Mouse (Mus musculus): ENCODE measurements around the gene Fut8. TPM values are rescaled to one million over a fixed set of nuclear protein-coding genes. Genes with fewer than 3 reads are reported as not detected.

Gene Fut8
- polyA plus RNA-seq, 1 experiment from 2014 or later: 25.8 TPM

DNA sequence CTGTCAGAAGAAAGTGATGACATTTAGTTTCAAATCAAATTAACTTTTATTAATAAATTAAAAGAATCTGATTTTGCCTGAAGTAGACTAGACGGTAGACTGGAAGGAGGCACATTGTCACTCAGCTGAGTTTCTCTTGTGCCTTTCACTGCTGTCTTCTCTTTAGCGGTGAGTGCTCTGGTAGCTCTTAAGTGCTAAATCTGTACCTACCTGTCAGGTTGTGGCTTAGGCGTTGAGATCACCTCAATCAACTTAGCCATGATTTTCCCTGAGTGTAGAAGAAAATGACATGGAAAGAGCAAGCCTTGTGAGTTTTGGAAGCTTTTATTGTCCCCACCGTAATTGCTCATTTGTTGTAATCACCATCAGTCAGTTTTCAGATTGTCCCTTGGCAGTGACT is 59.2 kb downstream of the Fut8 start:
- no peaks in the 10 kb centered on the region for H3K36me3 ChIP-seq
- no peak overlapping the region for H3K27ac ChIP-seq
- H3K4me3 ChIP-seq: no peak overlapping the region
- 89% methylated on average over 4 of the region's 4 CpGs for WGBS
- H3K4me1 ChIP-seq (replicated peaks): no peaks in the 10 kb centered on the region
- no peaks in the 10 kb centered on the region for H3K9me3 ChIP-seq
- H3K27me3 ChIP-seq (ENCODE audit: insufficient read depth, poor library complexity, severe bottlenecking): no peaks in the 10 kb centered on the region
- no peak for DNase-seq (ENCODE audit: low spot score)

DNA sequence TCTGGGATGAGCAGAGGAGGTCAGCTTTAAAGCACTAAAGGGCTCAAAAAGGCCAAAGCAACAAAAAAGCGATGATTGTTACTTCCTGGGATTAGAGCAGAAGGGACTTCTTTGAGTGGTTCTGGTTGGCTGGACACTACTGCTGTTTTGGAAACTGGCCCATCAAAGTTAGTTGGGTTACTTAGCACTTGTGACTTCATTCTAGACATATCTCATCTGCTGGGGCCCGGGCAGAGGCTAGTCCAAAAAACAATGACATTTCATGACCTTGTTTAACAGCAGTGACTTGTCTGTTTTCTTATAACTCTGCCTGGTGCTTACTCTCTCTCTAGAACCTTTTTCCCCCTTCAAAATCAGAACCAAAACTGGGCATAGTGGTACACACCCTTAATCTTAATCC is 59.9 kb downstream of the Fut8 start:
- WGBS: 82% methylated on average over 2 of the region's 2 CpGs
- H3K4me1 ChIP-seq (replicated peaks): no peaks in the 10 kb centered on the region
- no peak overlapping the region for H3K27ac ChIP-seq
- no peak overlapping the region for H3K4me3 ChIP-seq
- no peaks in the 10 kb centered on the region for H3K9me3 ChIP-seq
- H3K27me3 ChIP-seq (ENCODE audit: insufficient read depth, poor library complexity, severe bottlenecking): no peaks in the 10 kb centered on the region
- DNase-seq (ENCODE audit: low spot score): no peak
- H3K36me3 ChIP-seq: no peaks in the 10 kb centered on the region

DNA sequence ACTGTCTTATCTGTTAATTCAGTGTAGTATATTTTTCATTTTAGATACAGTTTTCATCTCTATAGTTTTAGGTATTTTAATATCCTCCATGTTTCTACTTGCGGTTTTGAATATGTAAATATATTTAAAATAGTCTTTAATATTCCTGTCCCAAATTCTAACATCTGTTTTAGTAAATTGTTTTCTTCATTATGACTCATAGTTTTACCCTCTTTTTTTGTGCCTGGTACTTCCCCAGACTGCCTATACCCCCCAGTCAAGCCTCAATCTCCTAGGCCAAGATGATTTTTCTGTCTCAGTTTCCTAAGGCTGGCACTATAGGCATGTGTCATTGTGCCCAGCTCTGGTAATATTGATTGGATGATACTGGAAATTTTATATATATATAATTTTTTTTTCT is 64.1 kb downstream of the Fut8 start:
- H3K27ac ChIP-seq: no peak overlapping the region
- H3K4me3 ChIP-seq: no peak overlapping the region
- WGBS: 98% methylated on average over 1 of the region's 1 CpGs
- no peaks in the 10 kb centered on the region for H3K4me1 ChIP-seq (replicated peaks)
- H3K27me3 ChIP-seq (ENCODE audit: insufficient read depth, poor library complexity, severe bottlenecking): no peaks in the 10 kb centered on the region
- H3K9me3 ChIP-seq: no peaks in the 10 kb centered on the region
- H3K36me3 ChIP-seq: no peaks in the 10 kb centered on the region
- DNase-seq (ENCODE audit: low spot score): no peak

DNA sequence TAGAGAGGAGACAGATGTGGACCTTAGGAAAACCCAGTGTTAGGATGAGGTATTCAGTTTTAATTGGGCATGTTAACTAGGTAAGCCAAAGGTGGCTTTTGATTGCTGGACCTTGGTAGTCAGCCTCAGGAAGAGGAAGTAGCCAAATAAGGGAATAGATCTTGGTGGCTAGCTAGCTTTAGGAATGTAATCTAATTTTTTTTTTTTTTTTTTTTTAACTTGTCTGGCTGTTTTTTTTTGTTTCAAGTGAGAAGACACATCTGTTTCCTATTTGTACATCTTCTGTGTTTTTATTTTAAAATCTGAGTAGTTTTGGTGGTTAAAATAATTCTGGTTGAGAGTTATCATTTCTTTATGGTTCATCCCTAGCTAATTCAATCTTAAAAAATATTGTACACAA is 65.4 kb downstream of the Fut8 start:
- H3K4me1 ChIP-seq (replicated peaks): no peaks in the 10 kb centered on the region
- H3K4me3 ChIP-seq: no peak overlapping the region
- no peaks in the 10 kb centered on the region for H3K9me3 ChIP-seq
- no peak for DNase-seq (ENCODE audit: low spot score)
- H3K36me3 ChIP-seq: no peaks in the 10 kb centered on the region
- no peak overlapping the region for H3K27ac ChIP-seq
- no peaks in the 10 kb centered on the region for H3K27me3 ChIP-seq (ENCODE audit: insufficient read depth, poor library complexity, severe bottlenecking)

DNA sequence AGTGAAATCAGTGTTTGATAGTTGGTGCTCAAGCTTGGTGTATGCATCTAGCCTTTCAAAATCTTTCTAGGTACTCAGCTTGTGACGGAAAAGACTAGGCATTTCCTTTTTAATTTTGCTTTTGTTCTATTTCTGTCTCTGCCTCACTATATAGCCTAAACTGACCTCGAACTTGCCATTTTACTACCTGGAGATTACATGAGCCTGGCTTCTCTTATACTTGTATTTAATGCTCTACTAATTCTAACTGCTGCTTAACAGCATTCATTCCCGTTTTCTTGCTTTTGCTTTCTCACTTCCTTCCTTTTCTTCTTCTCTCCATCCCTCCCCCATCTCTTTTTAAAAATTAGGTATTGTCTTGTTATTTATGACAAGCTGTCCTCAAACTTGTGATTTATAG is 67.6 kb downstream of the Fut8 start:
- Histone ChIP-seq H3K36me3 (no peaks in the 10 kb centered on the region), H3K4me3 (no peak overlapping the region), H3K4me1 (replicated peaks) (no peaks in the 10 kb centered on the region), H3K9me3 (no peaks in the 10 kb centered on the region), H3K27me3 (ENCODE audit: insufficient read depth, poor library complexity, severe bottlenecking) (no peaks in the 10 kb centered on the region), H3K27ac (no peak overlapping the region)
- no peak for DNase-seq (ENCODE audit: low spot score)
- 89% methylated on average over 3 of the region's 3 CpGs for WGBS

DNA sequence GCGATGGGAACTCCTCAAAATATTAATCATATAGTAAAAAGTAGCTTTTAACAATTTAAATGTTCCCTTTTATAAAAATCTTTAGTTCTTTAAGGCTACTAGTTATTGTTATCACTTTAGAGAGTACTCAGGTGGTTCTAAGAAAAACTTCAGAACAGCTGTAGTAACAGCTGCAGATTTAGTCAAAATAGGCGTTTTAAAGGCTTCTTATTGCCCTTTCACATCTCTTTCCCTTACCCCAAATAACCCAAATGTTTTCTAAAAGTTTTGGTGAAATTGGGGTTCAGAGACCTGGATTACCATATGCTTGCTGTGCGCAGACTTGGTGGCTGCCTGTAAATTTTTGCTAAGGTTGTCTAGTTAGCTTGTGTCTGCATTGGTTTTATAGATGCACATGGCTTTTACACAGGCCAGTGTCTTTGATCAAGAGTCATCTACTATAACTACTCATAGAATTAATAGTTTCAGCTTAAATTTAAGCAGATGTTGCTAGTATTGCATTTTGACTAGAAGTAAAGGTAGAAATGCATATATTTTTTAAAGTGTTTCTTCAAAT is 68.9 kb downstream of the Fut8 start:
- no peaks in the 10 kb centered on the region for H3K4me1 ChIP-seq (replicated peaks)
- H3K4me3 ChIP-seq: no peak overlapping the region
- no peak for DNase-seq (ENCODE audit: low spot score)
- H3K27me3 ChIP-seq (ENCODE audit: insufficient read depth, poor library complexity, severe bottlenecking): no peaks in the 10 kb centered on the region
- WGBS: 83% methylated on average over 3 of the region's 3 CpGs
- no peaks in the 10 kb centered on the region for H3K9me3 ChIP-seq
- H3K36me3 ChIP-seq: no peaks in the 10 kb centered on the region
- no peak overlapping the region for H3K27ac ChIP-seq

DNA sequence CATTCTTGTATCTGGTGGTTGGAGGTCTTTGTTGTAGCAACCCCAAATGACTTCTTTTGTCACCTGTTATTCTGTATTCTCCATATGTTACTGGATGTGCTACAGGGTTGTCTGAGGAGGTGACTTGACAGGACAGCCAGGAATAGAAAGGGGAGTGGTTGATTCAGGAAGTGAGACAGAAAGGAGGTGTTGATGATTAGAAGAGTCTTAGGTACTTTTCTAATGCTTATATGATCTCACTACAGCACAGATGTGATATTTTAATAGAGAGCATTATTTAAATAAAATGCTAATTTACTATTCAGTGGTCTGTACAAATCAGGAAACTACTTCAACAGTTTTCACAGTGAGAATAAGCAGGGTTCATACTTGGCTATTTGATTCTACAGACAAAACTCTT is 71.6 kb downstream of the Fut8 start:
- Histone ChIP-seq H3K4me3 (no peak overlapping the region), H3K27ac (no peak overlapping the region), H3K9me3 (no peaks in the 10 kb centered on the region), H3K36me3 (no peaks in the 10 kb centered on the region), H3K27me3 (ENCODE audit: insufficient read depth, poor library complexity, severe bottlenecking) (no peaks in the 10 kb centered on the region), H3K4me1 (replicated peaks) (no peaks in the 10 kb centered on the region)
- no peak for DNase-seq (ENCODE audit: low spot score)

DNA sequence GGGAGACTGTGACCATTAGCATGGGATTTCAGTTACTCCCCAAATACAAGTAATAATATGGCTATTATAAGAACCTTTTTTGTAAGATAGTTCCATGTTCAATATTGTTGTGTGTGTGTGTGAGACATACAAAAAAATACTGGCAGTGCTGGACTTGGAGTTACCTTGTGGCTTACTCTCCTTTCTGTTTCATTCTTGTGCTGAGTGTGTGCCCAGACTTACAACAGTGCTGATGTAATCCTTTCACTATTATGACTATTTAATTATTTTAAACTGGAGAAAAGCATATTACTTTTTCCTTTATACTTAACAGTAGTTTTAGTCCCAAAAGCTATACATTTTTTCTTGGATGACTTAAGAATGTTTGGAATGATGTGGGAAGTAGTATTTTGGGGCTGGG is 75.6 kb downstream of the Fut8 start:
- DNase-seq (ENCODE audit: low spot score): no peak
- no peaks in the 10 kb centered on the region for H3K36me3 ChIP-seq
- no peaks in the 10 kb centered on the region for H3K9me3 ChIP-seq
- H3K27ac ChIP-seq: no peak overlapping the region
- H3K4me3 ChIP-seq: no peak overlapping the region
- H3K4me1 ChIP-seq (replicated peaks): no peaks in the 10 kb centered on the region
- no peaks in the 10 kb centered on the region for H3K27me3 ChIP-seq (ENCODE audit: insufficient read depth, poor library complexity, severe bottlenecking)

DNA sequence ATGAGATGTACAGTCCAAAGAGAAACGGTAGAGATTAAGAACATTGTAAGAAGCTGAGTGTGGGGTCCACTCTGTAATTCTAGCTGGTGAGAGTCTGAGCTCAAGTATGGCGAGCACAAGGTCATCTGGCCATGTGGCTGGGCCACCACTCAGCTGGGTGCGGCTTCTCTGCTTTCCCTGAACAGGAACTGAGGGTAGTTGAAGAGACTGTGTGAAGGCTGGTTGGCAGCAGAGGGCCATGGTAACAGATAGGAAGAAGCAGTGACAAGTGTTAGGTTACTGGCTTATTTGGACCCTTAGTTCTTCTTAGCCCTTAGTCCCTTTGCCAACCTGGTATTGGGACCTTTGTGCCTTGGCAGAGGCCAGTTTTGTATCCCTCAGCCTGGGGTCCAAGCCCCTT is 86.2 kb downstream of the Fut8 start:
- H3K27me3 ChIP-seq (ENCODE audit: insufficient read depth, poor library complexity, severe bottlenecking): no peaks in the 10 kb centered on the region
- H3K36me3 ChIP-seq: no peaks in the 10 kb centered on the region
- peaks cover 3% of the 10 kb centered on the region; the same call in 1 of the 2 replicates for H3K4me1 ChIP-seq (replicated peaks)
- DNase-seq (ENCODE audit: low spot score): no peak
- H3K9me3 ChIP-seq: no peaks in the 10 kb centered on the region
- H3K4me3 ChIP-seq: no peak overlapping the region
- WGBS: 65% methylated on average over 3 of the region's 3 CpGs
- no peak overlapping the region for H3K27ac ChIP-seq

DNA sequence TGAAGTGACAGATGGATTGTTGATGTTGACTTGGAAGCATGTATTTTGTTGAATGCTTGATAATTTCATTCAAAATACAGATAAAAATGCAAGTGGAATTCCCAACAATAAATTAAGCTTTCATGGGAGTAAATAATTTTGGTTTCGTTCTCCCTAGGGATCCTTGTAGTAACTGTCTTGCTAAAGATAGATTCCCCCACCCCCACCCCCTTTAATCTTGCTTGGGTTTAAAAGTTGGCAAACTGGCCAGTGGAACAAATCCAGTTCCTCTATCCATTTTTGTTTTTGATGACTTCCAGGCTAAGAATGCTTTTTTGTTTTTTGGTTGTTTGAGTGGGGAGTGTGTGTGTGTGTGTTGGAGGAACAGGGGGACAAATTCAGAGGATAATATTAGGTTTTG is 108.6 kb downstream of the Fut8 start:
- no peaks in the 10 kb centered on the region for H3K27me3 ChIP-seq (ENCODE audit: insufficient read depth, poor library complexity, severe bottlenecking)
- WGBS: 80% methylated on average over 1 of the region's 1 CpGs
- no peaks in the 10 kb centered on the region for H3K36me3 ChIP-seq
- DNase-seq (ENCODE audit: low spot score): no peak
- no peak overlapping the region for H3K27ac ChIP-seq
- H3K4me3 ChIP-seq: no peak overlapping the region
- H3K4me1 ChIP-seq (replicated peaks): no peaks in the 10 kb centered on the region
- H3K9me3 ChIP-seq: no peaks in the 10 kb centered on the region

DNA sequence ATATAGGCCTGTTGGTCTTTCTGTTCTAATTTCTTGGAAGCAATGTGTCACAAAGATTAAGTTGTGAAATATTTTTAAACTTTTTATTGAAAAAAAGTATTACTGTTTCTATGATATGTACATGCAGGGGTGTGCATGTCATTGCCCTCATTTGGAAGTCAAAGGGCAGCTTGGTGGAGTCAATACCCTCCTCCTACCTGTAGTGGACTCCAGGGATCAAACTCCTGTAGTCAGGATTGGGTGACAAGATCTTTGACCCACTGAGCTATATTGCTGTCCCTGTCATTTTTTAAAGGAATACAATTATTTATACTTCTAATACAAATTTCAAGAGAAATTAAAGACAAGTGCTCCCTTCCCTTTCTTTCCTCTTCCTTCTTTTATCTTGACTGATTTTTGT is 111.6 kb downstream of the Fut8 start:
- Histone ChIP-seq H3K9me3 (no peaks in the 10 kb centered on the region), H3K36me3 (no peaks in the 10 kb centered on the region), H3K4me3 (no peak overlapping the region), H3K27ac (no peak overlapping the region), H3K27me3 (ENCODE audit: insufficient read depth, poor library complexity, severe bottlenecking) (no peaks in the 10 kb centered on the region), H3K4me1 (replicated peaks) (no peaks in the 10 kb centered on the region)
- DNase-seq (ENCODE audit: low spot score): no peak

DNA sequence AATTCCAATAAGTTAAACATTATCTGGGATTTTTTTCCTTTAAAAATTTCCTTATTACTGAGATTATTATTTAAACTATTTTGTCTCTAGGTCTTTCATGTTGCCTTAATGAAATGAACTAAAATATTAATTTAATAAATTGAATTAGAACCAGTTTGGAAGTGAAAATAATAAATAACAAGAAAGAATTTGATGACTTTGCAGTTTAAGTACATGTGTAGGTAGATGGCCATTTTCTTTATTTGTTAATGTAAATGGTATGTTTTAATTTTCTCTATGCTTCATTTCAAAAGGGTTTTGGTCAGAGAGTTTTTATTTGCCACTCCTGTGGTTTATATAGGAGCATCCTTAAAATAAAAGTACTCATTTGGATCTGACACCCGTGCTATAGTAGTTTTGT is 177.8 kb downstream of the Fut8 start:
- H3K4me1 ChIP-seq (replicated peaks): no peaks in the 10 kb centered on the region
- H3K4me3 ChIP-seq: no peak overlapping the region
- WGBS: 89% methylated on average over 1 of the region's 1 CpGs
- H3K9me3 ChIP-seq: no peaks in the 10 kb centered on the region
- no peak overlapping the region for H3K27ac ChIP-seq
- no peaks in the 10 kb centered on the region for H3K27me3 ChIP-seq (ENCODE audit: insufficient read depth, poor library complexity, severe bottlenecking)
- 0 out of 2 replicates have a peak, but pooled peaks cover 3% of the 10 kb centered on the region for H3K36me3 ChIP-seq
- DNase-seq (ENCODE audit: low spot score): no peak

DNA sequence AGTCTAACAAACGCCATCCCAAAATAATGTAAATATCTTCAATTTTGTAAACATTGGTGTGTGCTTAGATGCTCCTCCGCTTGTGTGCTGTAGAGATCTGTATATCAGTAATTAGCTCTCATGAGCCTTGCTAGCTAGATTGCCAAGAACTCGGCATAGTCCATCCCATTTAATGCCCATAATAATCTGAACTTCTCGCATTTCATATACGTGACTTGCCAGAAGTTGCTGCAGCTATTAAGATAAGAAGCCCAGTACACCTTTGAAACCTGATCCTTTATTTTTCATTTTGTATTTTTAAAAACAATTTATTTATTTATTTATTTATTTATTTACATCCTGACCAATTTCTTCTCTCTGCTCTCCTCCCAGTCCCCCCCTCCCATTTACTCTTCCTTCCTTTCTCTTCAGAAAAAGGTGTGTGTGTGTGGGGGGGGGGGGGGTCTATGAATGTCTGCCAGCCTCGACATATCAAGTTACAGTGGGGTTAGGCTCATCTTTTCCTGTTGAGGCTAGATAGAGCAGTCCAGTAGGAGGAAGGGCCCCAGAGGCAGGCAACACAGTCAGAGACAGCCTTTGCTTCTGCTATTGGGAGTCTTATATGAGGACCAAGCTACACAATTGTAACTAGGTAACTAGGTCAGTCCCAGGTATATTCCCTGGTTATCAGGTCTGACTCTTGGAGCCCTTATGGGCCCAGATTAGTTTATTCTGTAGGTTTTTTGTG is 183.9 kb downstream of the Fut8 start:
- Histone ChIP-seq H3K4me3 (no peak overlapping the region), H3K27me3 (ENCODE audit: insufficient read depth, poor library complexity, severe bottlenecking) (no peaks in the 10 kb centered on the region), H3K9me3 (no peaks in the 10 kb centered on the region), H3K36me3 (0 out of 2 replicates have a peak, but pooled peaks cover 3% of the 10 kb centered on the region), H3K4me1 (replicated peaks) (no peaks in the 10 kb centered on the region), H3K27ac (no peak overlapping the region)
- DNase-seq (ENCODE audit: low spot score): no peak
- 93% methylated on average over 6 of the region's 6 CpGs for WGBS

DNA sequence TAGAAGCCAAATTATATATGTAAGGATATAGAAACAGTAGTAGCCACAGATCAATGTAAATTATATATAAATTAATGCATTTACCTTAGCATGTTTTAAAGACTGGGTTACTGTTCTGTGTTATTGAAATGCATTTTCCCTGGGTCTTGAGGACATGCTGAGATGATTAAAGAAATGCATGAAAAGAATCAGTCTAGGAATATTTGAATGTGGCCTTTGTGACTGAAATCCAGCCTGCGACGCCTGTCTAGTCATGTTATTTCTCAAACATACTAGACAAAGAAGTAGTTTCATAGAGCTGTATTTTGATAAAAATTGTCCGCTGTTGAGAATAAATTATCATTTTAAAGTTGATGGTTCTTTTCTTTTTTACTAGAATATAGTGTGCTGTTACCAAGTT is 188.2 kb downstream of the Fut8 start:
- H3K4me1 ChIP-seq (replicated peaks): no peaks in the 10 kb centered on the region
- DNase-seq (ENCODE audit: low spot score): no peak
- H3K9me3 ChIP-seq: no peaks in the 10 kb centered on the region
- no peaks in the 10 kb centered on the region for H3K36me3 ChIP-seq
- H3K4me3 ChIP-seq: no peak overlapping the region
- WGBS: 70% methylated on average over 3 of the region's 3 CpGs
- no peak overlapping the region for H3K27ac ChIP-seq
- no peaks in the 10 kb centered on the region for H3K27me3 ChIP-seq (ENCODE audit: insufficient read depth, poor library complexity, severe bottlenecking)
